Mouse (Mus musculus) megakaryocyte-erythroid progenitor cell, adult 5 weeks (primary cell): ENCODE data around the gene 1700129C05Rik. TPM values are rescaled to one million over a fixed set of nuclear protein-coding genes. Genes with fewer than 3 reads are reported as not detected.

Experiments
- polyA plus RNA-seq: library from polyadenylated mRNA; stranded (reverse); fragments of >175 nt; gene quantifications from 2 replicates; pipeline ENCODE4 v1.2.3, GENCODE M21; 2012

The 1700129C05Rik gene
- not detected in 2 replicates for polyA plus RNA-seq

DNA sequence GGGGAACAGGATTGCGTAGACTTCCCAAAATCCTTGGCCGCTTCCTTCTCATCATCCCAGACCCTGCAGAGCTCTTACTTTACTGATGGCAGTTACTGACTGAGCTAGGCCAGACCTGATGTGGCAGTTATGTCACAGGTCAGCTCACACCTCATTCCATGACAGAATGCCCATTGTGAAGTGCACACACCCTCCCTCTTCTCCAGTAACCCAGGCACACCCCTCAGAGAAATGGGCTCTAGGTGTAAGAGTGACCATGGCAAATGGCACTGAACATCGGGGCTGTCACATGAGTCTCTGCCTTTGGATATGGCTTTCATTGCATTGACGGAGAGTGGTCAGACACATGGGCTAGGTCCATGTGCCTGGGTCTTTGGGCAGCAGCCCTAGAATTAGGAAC lies at the start of gene 1700129C05Rik:
Gene 1700129C05Rik (minus strand): TSS at position 101 of the 400 bp plus-strand sequence.

DNA sequence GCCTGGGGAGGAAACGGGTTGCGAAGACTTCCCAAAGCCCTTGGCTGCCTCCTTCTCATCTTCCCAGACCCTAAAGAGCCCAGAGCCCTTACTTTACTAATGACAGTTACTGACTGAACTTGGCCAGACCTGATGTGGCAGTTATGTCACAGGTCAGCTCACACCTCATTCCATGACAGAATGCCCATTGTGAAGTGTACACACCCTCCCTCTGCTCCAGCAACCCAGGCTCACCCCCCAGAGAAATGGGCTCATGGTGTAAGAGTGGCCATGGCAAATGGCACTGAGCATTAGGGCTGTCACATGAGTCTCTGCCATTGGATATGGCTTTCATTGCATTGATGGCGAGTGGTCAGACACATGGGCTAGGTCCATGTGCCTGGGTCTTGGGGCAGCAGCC lies 36.0 kb upstream of the 1700129C05Rik start, which contains the start of gene Gm5142:
Gene Gm5142 (minus strand): TSS at position 101 of the 400 bp plus-strand sequence.

Other genes starting within 250 kb of the 1700129C05Rik start
- not detected in 2 replicates for gene Gm5142, start 35.9 kb upstream of the 1700129C05Rik start, polyA plus RNA-seq
- gene Rcbtb1, start 58.3 kb upstream of the 1700129C05Rik start, polyA plus RNA-seq: 3.8 and 4.1 TPM in 2 replicates
- gene Gm6904, start 117.3 kb upstream of the 1700129C05Rik start, polyA plus RNA-seq: not detected in 2 replicates
- 0.14 TPM in 1 of 2 replicates, not detected in the other for gene Phf11a, start 154.6 kb upstream of the 1700129C05Rik start, polyA plus RNA-seq
- gene Phf11b, start 198.5 kb upstream of the 1700129C05Rik start, polyA plus RNA-seq: 0.24 and 0.25 TPM in 2 replicates
- 0.28 and 0.30 TPM in 2 replicates for gene Phf11d, start 222.6 kb upstream of the 1700129C05Rik start, polyA plus RNA-seq